Mouse (Mus musculus) adrenal gland, adult (tissue): ENCODE measurements around the gene Reck.

Source experiments
- DNase-seq, 2 experiments: peaks; one replicate each; pipeline ENCODE4 v3.0.0; 2022 to 2023; ENCODE audit warnings: low spot score in 1 of 2; ENCODE audit not compliant: inconsistent age in 2 of 2

The Reck gene

DNA sequence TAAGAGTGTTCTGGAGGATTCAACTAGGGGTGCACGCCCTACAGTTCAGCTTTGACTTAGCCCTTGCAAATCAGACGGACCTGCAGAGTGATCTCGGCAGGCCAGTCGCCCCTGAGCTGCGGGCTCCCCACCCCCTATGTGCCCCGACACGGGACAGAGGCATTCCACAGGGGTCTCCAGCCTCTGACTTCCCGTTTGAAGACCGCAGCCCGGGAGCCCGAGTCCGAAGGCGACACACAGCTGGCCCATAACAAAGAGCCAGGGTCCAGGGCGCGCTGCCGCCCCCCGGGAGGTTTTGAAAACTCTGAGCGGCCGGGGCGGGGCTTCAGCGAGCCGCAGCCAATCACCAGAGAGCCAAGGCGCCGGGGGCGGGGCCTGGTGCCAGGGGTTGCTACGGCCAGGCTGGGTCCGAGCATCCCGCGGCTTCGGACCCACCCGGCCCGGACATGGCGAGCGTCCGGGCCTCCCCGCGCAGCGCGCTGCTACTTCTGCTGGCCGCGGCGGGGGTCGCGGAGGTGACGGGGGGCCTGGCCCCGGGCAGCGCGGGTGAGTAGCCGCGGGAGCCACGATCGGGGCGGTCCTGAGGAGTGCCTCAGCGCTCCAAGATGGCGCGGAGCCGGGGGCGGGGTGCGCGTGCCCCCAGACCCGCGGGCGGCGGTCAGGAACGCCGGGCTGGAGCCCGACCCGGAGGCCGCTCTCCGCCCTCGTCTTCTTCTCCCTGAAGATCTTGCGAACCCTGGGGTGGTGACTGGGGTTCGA lies at the start of gene Reck:
TSS of gene Reck (plus strand) at position 371 of the 759 bp plus-strand sequence.
- DNase-seq, result peak; percentile 89 to 95

DNA sequence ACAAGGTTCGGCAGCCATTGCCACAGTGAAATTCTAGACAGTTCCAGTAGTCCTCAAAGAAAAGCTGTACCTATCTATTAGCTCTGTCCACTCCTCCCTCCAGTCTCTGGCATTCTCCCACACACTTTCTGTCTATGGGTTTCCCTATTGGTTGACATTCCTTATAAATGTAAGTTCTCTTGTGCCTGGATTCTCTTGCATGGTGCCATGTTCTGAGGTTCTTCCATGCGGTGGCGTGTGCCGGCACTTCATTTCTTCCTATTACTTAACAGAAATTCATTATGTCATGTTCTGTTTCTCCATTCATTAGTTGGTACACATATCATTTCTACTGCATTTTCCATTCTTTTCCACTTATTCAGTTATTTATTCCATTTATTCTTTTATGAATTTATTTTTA lies 46.5 kb upstream of the Reck start:
- DNase-seq, result no peak

- no peak for DNase-seq
Measured at GRCm38 (mm10) chr4:43832031-43832430, 43.3 kb upstream of the Reck start.

- no peak for DNase-seq
Measured at GRCm38 (mm10) chr4:43833752-43834151, 41.6 kb upstream of the Reck start.

- DNase-seq, result no peak
Measured at GRCm38 (mm10) chr4:43834749-43835148, 40.6 kb upstream of the Reck start.

DNA sequence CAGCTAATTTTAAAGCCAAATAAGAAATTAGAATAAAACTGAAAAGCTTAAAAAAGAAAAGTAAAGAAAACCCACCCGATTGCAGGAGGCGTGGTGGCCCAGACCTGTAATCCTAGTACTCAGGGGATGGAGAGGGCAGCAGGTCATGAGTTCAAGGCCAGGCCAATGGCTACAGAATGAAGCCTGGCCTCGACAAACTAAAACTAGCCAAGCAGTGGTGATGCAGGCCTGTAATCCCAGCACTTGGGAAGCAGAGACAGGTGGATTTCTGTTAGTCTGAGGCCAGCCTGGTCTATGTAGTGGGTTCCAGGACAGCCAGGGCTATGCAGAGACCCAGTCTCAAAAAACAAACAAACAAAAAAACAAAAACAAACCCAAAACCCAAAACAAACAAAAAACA lies 37.0 kb upstream of the Reck start:
- DNase-seq, result no peak

DNA sequence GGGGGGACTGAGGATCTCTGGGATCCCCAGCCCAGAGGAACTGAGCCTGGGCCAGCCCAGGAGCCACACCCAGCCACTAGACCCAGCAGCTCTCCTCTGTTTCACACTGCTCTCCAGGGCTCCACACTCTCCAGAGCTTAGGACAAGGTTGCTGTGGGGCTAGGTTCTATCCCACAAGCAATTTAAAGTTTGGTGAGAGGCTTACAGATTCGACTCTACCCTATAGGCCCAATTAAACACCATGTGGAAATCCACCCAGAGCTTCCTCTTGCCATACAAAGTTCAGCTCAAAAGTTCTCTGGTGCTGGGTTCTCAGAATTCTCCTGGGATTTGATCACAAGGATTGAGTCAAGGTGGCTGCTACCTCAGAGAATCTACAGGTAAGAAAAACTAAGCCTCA lies 35.2 kb upstream of the Reck start, which contains the start of gene Olfr157:
TSS of gene Olfr157 (minus strand) at position 101 of the 400 bp plus-strand sequence.
- DNase-seq, result no peak

- DNase-seq, result no peak
Measured at GRCm38 (mm10) chr4:43851265-43851664, 24.1 kb upstream of the Reck start, which contains the start of gene Olfr155. Gene Olfr155 (plus strand): TSS chr4:43851565.

GRCm38 (mm10) chr4:43854101-43854500 lies 21.2 kb upstream of the Reck start:
- no peak for DNase-seq

- no peak for DNase-seq
Measured at GRCm38 (mm10) chr4:43859886-43860285, 15.4 kb upstream of the Reck start.

DNA sequence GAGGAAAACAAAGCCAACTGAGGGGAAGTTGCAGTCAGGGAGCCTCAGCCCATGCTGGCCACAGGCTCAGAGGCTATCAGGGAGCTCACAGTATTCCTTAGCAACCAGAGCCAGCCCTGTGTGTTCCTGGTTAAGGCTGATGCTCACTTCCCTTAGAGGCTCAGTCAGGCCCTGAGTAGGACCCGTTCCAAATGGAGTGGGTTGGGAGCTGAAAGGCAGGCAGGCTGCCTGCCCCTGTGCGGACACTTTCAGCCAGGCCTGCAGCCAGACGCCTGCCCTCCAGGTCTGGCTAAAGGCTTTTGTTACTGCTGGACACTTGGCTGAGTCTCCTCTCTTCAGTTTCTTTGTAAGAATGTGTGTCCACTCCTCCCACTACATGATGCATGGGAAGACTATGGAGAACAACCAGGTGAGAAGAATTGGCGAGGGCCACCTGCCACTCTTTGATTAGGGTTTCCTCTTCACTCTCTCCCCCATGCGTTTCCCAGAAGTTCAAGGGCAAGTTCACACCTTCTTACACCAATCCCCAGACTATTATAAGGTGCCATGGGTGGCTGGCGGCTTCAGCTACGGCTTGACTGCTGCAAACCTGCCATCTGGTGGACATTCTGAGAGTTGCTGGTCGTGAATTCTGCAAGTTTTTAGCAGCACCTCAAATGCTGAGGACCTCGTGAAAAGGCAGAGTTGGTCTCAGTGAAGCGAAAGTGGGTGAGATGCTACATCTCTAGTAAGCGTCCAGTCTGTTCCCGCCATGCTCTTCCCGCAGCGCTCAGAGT lies 14.4 kb upstream of the Reck start:
- peak; percentile 46 to 86 for DNase-seq

GRCm38 (mm10) chr4:43863298-43863697 lies 12.0 kb upstream of the Reck start:
- DNase-seq, result no peak

GRCm38 (mm10) chr4:43869821-43870220 lies 5.5 kb upstream of the Reck start:
- DNase-seq, result peak; percentile 38 to 61

GRCm38 (mm10) chr4:43874501-43874900 lies 829 bp upstream of the Reck start:
- no peak for DNase-seq

GRCm38 (mm10) chr4:43875919-43876411 lies 635 bp downstream of the Reck start:
- DNase-seq, result peak; percentile 33 to 68

DNA sequence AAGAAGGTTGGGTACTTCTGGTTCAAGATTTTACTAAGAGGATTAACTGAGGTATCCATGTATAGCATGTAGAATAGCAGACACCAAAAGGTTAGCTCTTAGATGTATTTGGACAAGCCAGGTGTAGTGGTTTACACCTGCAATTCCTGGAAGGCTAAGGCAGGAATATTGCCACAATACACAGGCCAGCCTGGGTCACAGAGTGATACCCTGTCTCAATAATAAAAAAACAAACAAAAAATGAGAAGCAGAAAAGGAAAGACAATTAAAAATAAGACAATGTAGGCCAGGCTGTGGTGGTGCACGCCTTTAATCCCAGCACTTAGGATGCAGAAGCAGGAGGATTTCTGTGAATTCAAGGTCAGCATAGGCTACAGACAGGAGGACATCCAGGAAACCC lies 1.9 kb downstream of the Reck start:
- no peak for DNase-seq

DNA sequence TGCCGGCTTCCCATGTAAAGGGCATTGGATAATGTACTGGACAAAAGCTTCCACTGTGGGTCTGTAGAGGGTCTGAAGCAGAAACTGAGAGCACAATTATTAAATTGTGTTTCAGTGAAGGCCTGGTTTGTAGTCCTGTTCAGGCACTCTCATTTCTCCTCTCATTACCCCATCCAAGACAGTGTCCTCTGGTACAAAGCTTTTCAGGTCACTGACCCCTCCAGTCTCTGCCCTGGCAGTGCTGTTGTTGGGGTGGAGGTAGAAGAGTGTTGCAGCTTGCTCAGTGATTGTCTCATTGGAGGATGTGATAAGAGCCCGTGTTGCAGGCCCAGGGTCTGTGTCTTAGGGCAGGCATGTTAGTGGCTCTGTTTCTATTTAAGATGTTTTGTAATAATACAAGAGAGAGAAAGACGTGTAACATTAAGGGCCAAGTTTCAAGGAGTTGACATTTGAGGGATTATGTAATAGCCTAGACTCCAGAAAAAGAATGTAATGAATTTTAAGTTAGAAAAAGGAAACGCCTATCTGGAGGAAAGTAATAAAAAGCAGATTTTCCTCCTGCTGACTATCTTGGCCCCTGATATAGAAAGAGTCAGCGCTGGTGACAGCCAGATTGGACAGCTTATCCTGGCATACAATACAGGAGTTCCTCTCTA lies 2.9 kb downstream of the Reck start:
- peak; percentile 32 to 35 for DNase-seq

GRCm38 (mm10) chr4:43879566-43879965 lies 4.2 kb downstream of the Reck start:
- no peak for DNase-seq

DNA sequence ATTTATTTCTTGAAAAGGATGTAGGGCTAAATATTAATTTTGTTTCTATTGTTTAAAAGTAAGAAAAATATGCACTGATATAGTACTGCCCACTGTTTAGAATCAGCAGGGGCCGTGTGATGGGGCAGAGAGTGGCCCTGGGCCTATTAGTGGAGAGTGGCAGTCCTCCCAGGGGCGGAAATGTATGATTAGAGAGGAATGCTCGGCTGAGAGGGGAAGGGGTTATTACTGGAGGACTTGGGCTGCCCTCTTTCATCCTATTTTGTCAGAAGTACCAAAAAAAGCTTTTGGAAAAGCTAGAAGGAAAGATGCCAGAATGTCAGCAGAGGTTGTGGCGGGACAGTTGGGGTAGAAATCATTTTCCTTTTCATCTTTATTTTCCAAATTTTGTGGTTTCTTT lies 8.9 kb downstream of the Reck start:
- no peak for DNase-seq

GRCm38 (mm10) chr4:43891247-43891646 lies 15.9 kb downstream of the Reck start:
- no peak for DNase-seq

DNA sequence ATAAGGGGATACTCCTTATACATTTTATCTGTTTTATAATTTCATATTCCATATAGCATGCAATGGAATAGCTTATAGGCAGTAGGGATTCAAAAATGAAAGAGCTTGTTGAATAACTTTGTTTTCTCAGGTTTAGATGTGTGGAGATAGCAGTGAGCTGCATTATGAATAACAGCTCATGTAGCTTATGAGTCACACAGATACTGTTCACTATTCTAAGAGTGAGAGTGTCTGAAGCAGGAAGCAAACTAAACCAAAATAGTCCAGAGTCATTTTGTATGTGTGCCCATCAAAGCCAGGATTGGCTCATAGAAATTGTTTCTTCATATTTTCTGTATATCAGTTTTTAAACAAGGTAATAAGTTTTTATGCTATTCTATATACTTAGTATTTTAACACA lies 21.9 kb downstream of the Reck start:
- no peak for DNase-seq
